In the genomic region with DNA sequence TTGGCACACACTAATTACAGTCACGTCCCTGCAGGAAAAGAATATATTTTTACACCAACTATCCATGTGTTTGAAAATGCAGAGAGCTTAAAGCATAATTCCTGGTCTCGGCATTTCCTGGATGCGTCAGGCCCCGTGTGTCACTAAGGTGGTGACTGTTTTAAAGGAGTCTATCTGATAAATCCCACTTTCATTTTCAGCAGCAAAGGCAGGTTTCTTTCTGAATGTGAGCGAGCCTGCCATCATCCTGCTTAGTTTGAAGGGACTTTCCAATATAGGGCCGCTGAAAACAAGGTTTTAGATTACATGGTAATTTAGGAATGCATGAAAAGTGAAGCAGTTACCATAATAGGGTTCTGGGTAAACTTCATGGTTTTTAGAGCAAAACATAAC, we compare ENCODE assay signal across 9 mouse cellular contexts.
A peak's percentile ranks its signal among the peaks of the same experiment; 100 is the strongest.
DNase-seq lines count a peak whose midpoint lies in the region; ATAC-seq lines count a peak whose summit lies in the region.
"Had no signal": no experiment of that assay in that cellular context is flagged by ENCODE, and none has a peak within 500 bp of the region (broad histone marks: within the 10 kb centered on the region; RNA-seq: fewer than 3 reads in every experiment).

No protein-coding gene starts in this region.

- no peak for ATAC-seq in lung, embryonic 16.5 days (ENCODE audit: low read depth)
- ATAC-seq in intestine, embryonic 15.5 days: no peak
- ATAC-seq in stomach, embryonic 14.5 days (ENCODE audit: insufficient number of reproducible peaks, insufficient read depth, low FRiP score, low read depth): no peak
- ATAC-seq: liver, embryonic 12.5 days had no signal

- no peaks in the 10 kb centered on the region; the same call in 1 of the 2 replicates for H3K9me3 ChIP-seq in lung, embryonic 16.5 days (ENCODE audit: control insufficient read depth, low read length)
- H3K9me3 ChIP-seq in intestine, embryonic 15.5 days: no peaks in the 10 kb centered on the region
- no peaks in the 10 kb centered on the region for H3K9me3 ChIP-seq in stomach, embryonic 14.5 days (ENCODE audit: control insufficient read depth, low read depth, low read length)
- H3K9me3 ChIP-seq: liver, embryonic 12.5 days had no signal

- H3K27ac ChIP-seq in lung, embryonic 16.5 days (ENCODE audit: low read length): peak overlapping the region; percentile 81
- peak overlapping the region; percentile 67 for H3K27ac ChIP-seq in intestine, embryonic 15.5 days
- H3K27ac ChIP-seq in stomach, embryonic 14.5 days (ENCODE audit: low read length): peak overlapping the region; percentile 58
- H3K27ac ChIP-seq: liver, embryonic 12.5 days had no signal

- no peaks in the 10 kb centered on the region for H3K27me3 ChIP-seq in lung, embryonic 16.5 days (ENCODE audit: control insufficient read depth, insufficient read depth, low read depth, low read length)
- no peaks in the 10 kb centered on the region for H3K27me3 ChIP-seq in intestine, embryonic 15.5 days (replicated peaks)
- H3K27me3 ChIP-seq in stomach, embryonic 14.5 days (ENCODE audit: control insufficient read depth, insufficient read depth, low read length): no peaks in the 10 kb centered on the region
- H3K27me3 ChIP-seq: liver, embryonic 12.5 days had no signal

- DNase-seq in adrenal gland, postnatal 10 days: peak; percentile 28
- no peak for DNase-seq in adrenal gland, adult 8-10 months
- DNase-seq in lung, adult 18-20 months: no peak
- no peak for DNase-seq in layer of hippocampus, adult 18-20 months (ENCODE audit: low spot score in 2 of 2)
- no peak for DNase-seq in spleen, postnatal 14 days (ENCODE audit: low spot score in 2 of 2)

- H3K4me1 ChIP-seq in lung, embryonic 16.5 days (replicated peaks; ENCODE audit: control insufficient read depth, insufficient read depth, low read length): peaks cover 14% of the 10 kb centered on the region
- H3K4me1 ChIP-seq in intestine, embryonic 15.5 days (replicated peaks): peaks cover 2% of the 10 kb centered on the region; the same call in 1 of the 2 replicates
- H3K4me1 ChIP-seq in stomach, embryonic 14.5 days (ENCODE audit: control insufficient read depth, insufficient read depth, low read length): peaks cover 7% of the 10 kb centered on the region; the same call in 1 of the 2 replicates
- H3K4me1 ChIP-seq: liver, embryonic 12.5 days had no signal

- no peaks in the 10 kb centered on the region for H3K36me3 ChIP-seq in lung, embryonic 16.5 days (ENCODE audit: control insufficient read depth, insufficient read depth, low read length)
- no peaks in the 10 kb centered on the region for H3K36me3 ChIP-seq in intestine, embryonic 15.5 days
- H3K36me3 ChIP-seq in stomach, embryonic 14.5 days (ENCODE audit: control insufficient read depth, insufficient read depth, low read length): no peaks in the 10 kb centered on the region
- H3K36me3 ChIP-seq: liver, embryonic 12.5 days had no signal

- H3K4me2 ChIP-seq in lung, embryonic 16.5 days (ENCODE audit: low read depth, low read length): peak overlapping the region; percentile 37
- H3K4me2 ChIP-seq in intestine, embryonic 15.5 days (replicated peaks): peak overlapping the region; percentile 40
- no peak overlapping the region for H3K4me2 ChIP-seq in stomach, embryonic 14.5 days (replicated peaks; ENCODE audit: low read depth, low read length)
- H3K4me2 ChIP-seq: liver, embryonic 12.5 days had no signal

- no peak overlapping the region for H3K4me3 ChIP-seq in lung, embryonic 16.5 days (ENCODE audit: low read length)
- no peak overlapping the region for H3K4me3 ChIP-seq in intestine, embryonic 15.5 days (replicated peaks)
- no peak overlapping the region for H3K4me3 ChIP-seq in stomach, embryonic 14.5 days (ENCODE audit: low read depth, low read length)
- H3K4me3 ChIP-seq: liver, embryonic 12.5 days had no signal

- WGBS in lung, embryonic 16.5 days: 13% methylated on average over 6 of the region's 6 CpGs
- WGBS in intestine, embryonic 15.5 days: 19% methylated on average over 6 of the region's 6 CpGs
- 22% methylated on average over 6 of the region's 6 CpGs for WGBS in stomach, embryonic 14.5 days

- H3K9ac ChIP-seq in lung, embryonic 16.5 days (ENCODE audit: low read length): no peak overlapping the region
- H3K9ac ChIP-seq in intestine, embryonic 15.5 days: no peak overlapping the region
- no peak overlapping the region for H3K9ac ChIP-seq in stomach, embryonic 14.5 days (replicated peaks; ENCODE audit: low read depth, low read length)
- H3K9ac ChIP-seq: liver, embryonic 12.5 days had no signal
